Mouse (Mus musculus) heart, adult 2 months (tissue): ENCODE measurements at regions not wholly inside any gene's neighbourhood (a gene's known extent, or its start where the extent isn't known, plus 50 kb on each side); places are given as distances from the start of the nearest gene placed in this dataset.

Experiments
- DNase-seq, 2 experiments: peaks; one replicate each; pipeline ENCODE4 v3.0.0; 2021
- H3K27ac ChIP-seq: fragments of 200-600 bp; 2 replicates; pipeline ENCODE4 v1.8.1; 2022
- H3K27me3 ChIP-seq: fragments of 200-500 bp; 2 replicates; pipeline ENCODE4 v1.6.1; 2012; ENCODE audit warnings: mild to moderate bottlenecking, low read length, inconsistent platforms, mixed read lengths; ENCODE audit not compliant: control insufficient read depth, insufficient read depth
- H3K36me3 ChIP-seq: fragments of 200-500 bp; 2 replicates; pipeline ENCODE4 v1.6.1; 2012; ENCODE audit warnings: low read length, inconsistent platforms; ENCODE audit not compliant: control insufficient read depth, insufficient read depth
- H3K4me1 ChIP-seq: fragments of 200-500 bp; 2 replicates; pipeline ENCODE4 v1.6.1; 2011; ENCODE audit warnings: low read length; ENCODE audit not compliant: control insufficient read depth, insufficient read depth
- H3K4me3 ChIP-seq: fragments of 200-600 bp; 2 replicates; pipeline ENCODE4 v1.8.1; 2022
- H3K79me2 ChIP-seq: fragments of 200-500 bp; replicated peaks from 2 replicates; pipeline ENCODE4 v1.6.1; 2012; ENCODE audit warnings: mild to moderate bottlenecking, inconsistent platforms, low read length, moderate library complexity, mixed read lengths; ENCODE audit not compliant: control insufficient read depth, insufficient read depth
- H3K9ac ChIP-seq: fragments of 200-500 bp; 2 replicates; pipeline ENCODE4 v1.6.1; 2012; ENCODE audit warnings: low read depth, mild to moderate bottlenecking, control low read depth, inconsistent platforms, low read length, mixed read lengths
- CTCF ChIP-seq: fragments of 200-600 bp; IDR thresholded peaks from 2 replicates; pipeline ENCODE4 v1.8.1; 2022; ENCODE audit warnings: antibody characterized with exemption, mild to moderate bottlenecking, moderate library complexity
- EP300 ChIP-seq: fragments of 200-500 bp; IDR thresholded peaks from 2 replicates; pipeline ENCODE4 v1.6.1; 2011; ENCODE audit warnings: low read depth, low read length, control low read depth; ENCODE audit not compliant: insufficient read depth
- POLR2A ChIP-seq: fragments of 200-500 bp; IDR thresholded peaks from 2 replicates; pipeline ENCODE4 v1.6.1; 2011; ENCODE audit warnings: mild to moderate bottlenecking, low read depth, low read length, control low read depth; ENCODE audit not compliant: insufficient read depth
- WGBS: fragments of 180-500 bp; shearing (Covaris S2); methylation state at CpG from one replicate; pipeline ENCODE4 v1.1.7; 2018; 5-methylcytosine and 5-hydroxymethylcytosine counted together
- intact Hi-C: fragments of 180-260 bp; cut with DNase I; formaldehyde crosslinking; loops from one replicate; pipeline ENCODE4 v1.15.1; 2025

DNA sequence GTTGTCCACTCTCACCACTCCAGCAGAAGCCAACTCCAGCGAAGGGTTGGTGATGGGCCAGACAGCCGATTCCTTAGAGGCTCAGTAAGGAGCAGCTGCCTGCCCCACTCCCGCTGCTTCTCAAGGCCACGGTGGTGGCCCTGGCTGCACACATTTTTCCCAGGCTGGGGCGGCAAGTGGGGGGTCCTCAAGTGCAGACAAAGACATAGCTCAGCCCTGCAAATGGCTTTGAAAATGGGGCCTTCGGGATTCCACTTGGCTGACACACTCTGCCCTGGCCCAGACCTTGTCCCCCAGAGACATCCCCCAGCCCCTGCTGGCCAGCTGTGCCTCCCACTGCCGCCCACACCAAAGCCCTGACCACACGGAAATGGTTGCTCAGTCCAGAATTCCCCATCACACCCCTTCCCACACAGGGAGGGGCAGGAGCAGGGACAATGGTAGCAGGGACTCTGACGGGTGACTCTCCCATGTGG, 475.9 kb downstream of the Bnc2 start:
- Histone ChIP-seq H3K27me3 (no peaks in the 10 kb centered on the region), H3K9ac (no peak overlapping the region), H3K4me1 (peaks cover 10% of the 10 kb centered on the region), H3K79me2 (no peaks in the 10 kb centered on the region), H3K4me3 (no peak overlapping the region), H3K27ac (no peak overlapping the region), H3K36me3 (no peaks in the 10 kb centered on the region)
- intact Hi-C loops: no loop called here
- 38% methylated on average over 9 of the region's 9 CpGs for WGBS
- peak; percentile 57 for DNase-seq
- TF ChIP-seq CTCF (no peak), POLR2A (no peak), EP300 (no peak)

DNA sequence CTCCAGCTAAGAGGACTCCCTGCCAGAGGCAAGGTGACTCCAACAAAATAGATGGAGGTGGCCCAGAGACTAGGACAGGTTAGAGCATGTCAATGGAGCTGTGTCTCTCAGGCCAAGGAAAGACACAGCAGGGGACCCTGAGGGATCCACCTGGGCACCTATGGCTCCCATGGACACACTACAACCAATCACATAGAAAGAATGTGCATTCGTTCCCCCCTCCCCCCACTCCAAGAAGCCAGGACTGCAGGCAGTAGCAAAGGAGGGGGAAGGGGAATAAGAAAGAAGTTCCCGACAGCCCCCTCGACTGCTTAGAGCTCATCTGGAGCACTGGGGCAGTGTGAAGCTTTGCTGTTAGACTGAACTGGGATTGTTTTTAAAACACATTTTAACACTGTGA, 474.1 kb downstream of the Bnc2 start:
- no peaks in the 10 kb centered on the region for H3K79me2 ChIP-seq
- no peak overlapping the region for H3K4me3 ChIP-seq
- no peaks in the 10 kb centered on the region for H3K27me3 ChIP-seq
- 74% methylated on average over 3 of the region's 3 CpGs for WGBS
- no peak for DNase-seq
- intact Hi-C loops: no loop called here
- H3K4me1 ChIP-seq: peaks cover 10% of the 10 kb centered on the region
- H3K27ac ChIP-seq: no peak overlapping the region
- TF ChIP-seq CTCF: no peak
- no peak for TF ChIP-seq EP300
- TF ChIP-seq POLR2A: no peak
- no peaks in the 10 kb centered on the region for H3K36me3 ChIP-seq
- H3K9ac ChIP-seq: no peak overlapping the region

DNA sequence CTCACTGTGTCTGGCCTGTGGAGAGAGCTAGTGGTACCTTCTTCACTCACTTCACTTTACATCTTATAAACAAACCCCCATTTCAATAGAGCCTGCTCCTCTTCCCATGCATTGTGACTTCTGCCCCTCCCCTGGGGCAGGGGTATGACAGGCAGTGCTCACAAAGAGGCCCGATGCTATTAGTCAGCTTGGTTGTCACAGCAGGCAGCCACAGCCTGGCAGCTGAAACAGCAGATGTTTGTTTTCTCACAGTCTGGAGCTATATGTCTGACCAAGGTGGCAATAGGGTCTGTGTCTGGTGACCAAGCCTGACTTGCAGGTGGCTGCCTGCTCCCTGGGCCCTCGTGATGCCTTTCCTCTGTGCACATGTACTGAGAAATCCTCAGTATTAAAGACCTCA, 472.8 kb downstream of the Bnc2 start:
- intact Hi-C loops: no loop called here
- WGBS: 60% methylated on average over 2 of the region's 2 CpGs
- Histone ChIP-seq H3K27ac (no peak overlapping the region), H3K36me3 (no peaks in the 10 kb centered on the region), H3K9ac (no peak overlapping the region), H3K27me3 (no peaks in the 10 kb centered on the region), H3K79me2 (no peaks in the 10 kb centered on the region), H3K4me3 (no peak overlapping the region), H3K4me1 (peaks cover 10% of the 10 kb centered on the region)
- TF ChIP-seq EP300 (no peak), POLR2A (no peak), CTCF (no peak)
- no peak for DNase-seq

DNA sequence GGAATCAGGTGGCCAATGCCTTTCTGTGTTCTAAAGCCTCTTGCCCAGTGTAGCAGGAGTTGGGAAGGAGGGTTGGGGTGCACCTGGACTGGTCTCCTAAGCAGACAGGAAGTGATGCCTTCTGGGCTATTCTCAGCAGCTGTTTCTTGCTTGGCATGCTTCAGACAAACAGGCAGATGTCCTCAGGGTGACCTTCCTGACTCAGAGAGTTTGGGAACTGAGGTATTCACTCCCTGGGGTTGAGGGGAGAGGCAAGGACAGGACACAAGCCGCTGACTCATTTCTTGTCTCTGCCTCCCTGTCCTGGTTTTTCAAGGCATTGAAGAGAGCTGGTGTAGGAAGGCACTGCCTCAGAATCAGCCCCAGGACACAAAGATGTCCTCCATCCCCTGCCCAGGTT, 471.4 kb downstream of the Bnc2 start:
- peaks cover 10% of the 10 kb centered on the region for H3K4me1 ChIP-seq
- no peak overlapping the region for H3K4me3 ChIP-seq
- H3K9ac ChIP-seq: no peak overlapping the region
- H3K79me2 ChIP-seq: no peaks in the 10 kb centered on the region
- DNase-seq: peak; percentile 31 to 36
- H3K27ac ChIP-seq: no peak overlapping the region
- no peaks in the 10 kb centered on the region for H3K36me3 ChIP-seq
- no peak for TF ChIP-seq POLR2A
- 0 out of 2 replicates have a peak, but pooled peaks have one; percentile 15 for TF ChIP-seq EP300
- WGBS: 15% methylated on average over 1 of the region's 1 CpGs
- H3K27me3 ChIP-seq: no peaks in the 10 kb centered on the region
- intact Hi-C loops: no loop called here

DNA sequence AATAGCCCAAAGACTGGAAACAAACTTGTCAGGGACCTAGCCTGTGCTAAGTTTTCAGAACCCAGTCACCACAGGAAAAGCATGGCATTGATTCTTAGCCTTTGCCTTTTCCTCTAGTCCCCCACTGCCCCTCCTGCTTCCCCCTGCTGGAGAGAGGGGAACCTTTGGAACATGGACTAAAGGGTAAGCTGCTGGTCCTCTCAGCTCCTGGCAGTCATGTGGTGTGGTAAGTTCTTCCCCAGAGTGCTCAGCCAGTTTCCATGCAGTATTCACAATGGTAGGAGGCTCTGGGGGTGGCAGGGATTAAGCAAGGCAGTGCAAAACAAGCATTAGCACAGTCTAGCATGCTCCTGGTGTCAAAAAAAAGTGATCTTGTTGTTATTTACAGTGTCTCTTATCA, 470.3 kb downstream of the Bnc2 start:
- no peaks in the 10 kb centered on the region for H3K79me2 ChIP-seq
- no peaks in the 10 kb centered on the region for H3K36me3 ChIP-seq
- TF ChIP-seq CTCF (no peak), EP300 (no peak), POLR2A (no peak)
- intact Hi-C loops: no loop called here
- no peak overlapping the region for H3K27ac ChIP-seq
- peaks cover 7% of the 10 kb centered on the region for H3K4me1 ChIP-seq
- no peak overlapping the region for H3K9ac ChIP-seq
- H3K4me3 ChIP-seq: no peak overlapping the region
- DNase-seq: no peak
- no peaks in the 10 kb centered on the region for H3K27me3 ChIP-seq

DNA sequence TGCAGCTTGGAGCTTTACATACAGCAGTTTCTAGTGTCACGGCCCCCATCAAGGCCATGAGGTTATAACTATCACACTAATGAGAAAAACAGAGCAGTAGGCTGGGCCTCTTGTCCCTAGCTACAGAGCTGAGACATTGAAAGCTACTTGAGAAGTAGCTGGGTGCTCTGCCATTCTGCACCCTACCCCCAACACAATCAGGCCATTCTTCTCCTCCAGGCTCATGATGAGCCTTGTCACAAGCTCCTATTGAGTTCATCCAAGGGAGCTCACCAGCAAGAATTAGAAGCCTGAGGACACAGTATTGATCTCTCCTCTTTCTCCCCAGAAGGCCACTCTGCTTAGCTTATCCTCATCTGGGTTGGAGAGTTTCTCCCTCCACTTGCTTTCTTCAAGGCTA, 466.9 kb downstream of the Bnc2 start:
- Histone ChIP-seq H3K27me3 (no peaks in the 10 kb centered on the region), H3K36me3 (no peaks in the 10 kb centered on the region), H3K9ac (no peak overlapping the region), H3K4me3 (no peak overlapping the region), H3K79me2 (no peaks in the 10 kb centered on the region), H3K4me1 (peaks cover 7% of the 10 kb centered on the region), H3K27ac (no peak overlapping the region)
- TF ChIP-seq EP300 (no peak), POLR2A (no peak), CTCF (no peak)
- intact Hi-C loops: no loop called here
- no peak for DNase-seq
- 65% methylated on average over 1 of the region's 1 CpGs for WGBS

DNA sequence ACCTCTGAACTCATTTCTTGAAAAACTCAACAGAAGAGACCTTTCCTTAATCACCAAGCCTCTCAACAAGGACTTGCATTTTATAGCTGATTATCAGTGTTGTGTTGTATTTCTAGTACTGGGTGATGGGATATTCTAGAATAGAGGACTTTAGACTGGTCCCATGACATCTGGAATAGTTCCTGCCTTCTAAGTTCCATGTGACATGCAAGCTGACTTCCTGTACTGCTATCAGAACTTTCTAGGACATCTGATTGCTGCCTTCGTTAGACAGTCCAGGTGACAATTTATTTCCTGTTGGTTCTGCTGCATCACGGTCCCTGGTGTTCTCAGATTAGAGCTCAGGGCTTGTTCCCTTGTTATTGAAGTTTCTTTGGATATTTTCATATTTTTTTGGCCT, 465.5 kb downstream of the Bnc2 start:
- no peak overlapping the region for H3K4me3 ChIP-seq
- intact Hi-C loops: no loop called here
- H3K79me2 ChIP-seq: no peaks in the 10 kb centered on the region
- H3K27me3 ChIP-seq: no peaks in the 10 kb centered on the region
- no peak overlapping the region for H3K27ac ChIP-seq
- 52% methylated on average over 2 of the region's 2 CpGs for WGBS
- H3K4me1 ChIP-seq: no peaks in the 10 kb centered on the region
- no peak for DNase-seq
- TF ChIP-seq EP300: no peak
- no peak for TF ChIP-seq CTCF
- no peak for TF ChIP-seq POLR2A
- H3K36me3 ChIP-seq: no peaks in the 10 kb centered on the region
- no peak overlapping the region for H3K9ac ChIP-seq
